Mouse (Mus musculus) ES-Bruce4 (cell line): ENCODE data around the gene Rxfp4. TPM values are rescaled to one million over a fixed set of nuclear protein-coding genes. Genes with fewer than 3 reads are reported as not detected.

Experiments used
- H3K27ac ChIP-seq: 2 replicates; pipeline ENCODE4 v1.5.1; 2012; ENCODE audit warnings: low read length, inconsistent platforms; ENCODE audit not compliant: insufficient read depth
- H3K27me3 ChIP-seq: 2 replicates; pipeline ENCODE4 v1.6.1; 2012; ENCODE audit warnings: mild to moderate bottlenecking, low read length, inconsistent platforms; ENCODE audit not compliant: control insufficient read depth, poor library complexity, insufficient read depth, severe bottlenecking
- H3K36me3 ChIP-seq: 2 replicates; pipeline ENCODE4 v1.6.1; 2012; ENCODE audit warnings: inconsistent platforms, mild to moderate bottlenecking, low read length, moderate library complexity; ENCODE audit not compliant: control insufficient read depth, poor library complexity, insufficient read depth, severe bottlenecking
- H3K4me1 ChIP-seq: one replicate; pipeline ENCODE4 v1.8.1; 2011; ENCODE audit warnings: low read length; ENCODE audit not compliant: control insufficient read depth, insufficient read depth
- H3K4me3 ChIP-seq: 2 replicates; pipeline ENCODE4 v1.5.1; 2011; ENCODE audit warnings: low read depth, mild to moderate bottlenecking, low read length
- H3K9ac ChIP-seq: 2 replicates; pipeline ENCODE4 v1.6.1; 2012; ENCODE audit warnings: low read depth, mild to moderate bottlenecking, inconsistent platforms; ENCODE audit not compliant: poor library complexity, severe bottlenecking
- H3K9me3 ChIP-seq: replicated peaks from 2 replicates; pipeline ENCODE4 v1.6.1; 2012; ENCODE audit warnings: mild to moderate bottlenecking, low read length, inconsistent platforms; ENCODE audit not compliant: control insufficient read depth, poor library complexity, insufficient read depth, severe bottlenecking
- CTCF ChIP-seq: IDR thresholded peaks from one replicate; pipeline ENCODE4 v1.8.1; 2011; ENCODE audit warnings: low read depth, low read length
- EP300 ChIP-seq: IDR thresholded peaks from 2 replicates; pipeline ENCODE4 v1.6.1; 2011; ENCODE audit warnings: low read depth, low read length; ENCODE audit not compliant: insufficient read depth
- POLR2A ChIP-seq: IDR thresholded peaks from one replicate; pipeline ENCODE4 v1.8.1; 2011; ENCODE audit warnings: low read length; ENCODE audit not compliant: insufficient read depth
- polyA plus RNA-seq: library from polyadenylated mRNA; stranded (reverse); fragments of >200 nt; gene quantifications from 2 replicates; pipeline ENCODE4 v1.2.4, GENCODE M21; 2011; ENCODE audit warnings: low read depth; ENCODE audit not compliant: missing spikeins, insufficient read depth, insufficient read length

The Rxfp4 gene
- polyA plus RNA-seq, 1 experiment = not detected

GRCm38 (mm10) chr3:88654621-88655020 lies 1.7 kb upstream of the Rxfp4 start:
- no peaks in the 10 kb centered on the region for H3K36me3 ChIP-seq
- no peak for TF ChIP-seq POLR2A
- TF ChIP-seq EP300 = no peak
- no peak for TF ChIP-seq CTCF
- no peaks in the 10 kb centered on the region for H3K9me3 ChIP-seq

DNA sequence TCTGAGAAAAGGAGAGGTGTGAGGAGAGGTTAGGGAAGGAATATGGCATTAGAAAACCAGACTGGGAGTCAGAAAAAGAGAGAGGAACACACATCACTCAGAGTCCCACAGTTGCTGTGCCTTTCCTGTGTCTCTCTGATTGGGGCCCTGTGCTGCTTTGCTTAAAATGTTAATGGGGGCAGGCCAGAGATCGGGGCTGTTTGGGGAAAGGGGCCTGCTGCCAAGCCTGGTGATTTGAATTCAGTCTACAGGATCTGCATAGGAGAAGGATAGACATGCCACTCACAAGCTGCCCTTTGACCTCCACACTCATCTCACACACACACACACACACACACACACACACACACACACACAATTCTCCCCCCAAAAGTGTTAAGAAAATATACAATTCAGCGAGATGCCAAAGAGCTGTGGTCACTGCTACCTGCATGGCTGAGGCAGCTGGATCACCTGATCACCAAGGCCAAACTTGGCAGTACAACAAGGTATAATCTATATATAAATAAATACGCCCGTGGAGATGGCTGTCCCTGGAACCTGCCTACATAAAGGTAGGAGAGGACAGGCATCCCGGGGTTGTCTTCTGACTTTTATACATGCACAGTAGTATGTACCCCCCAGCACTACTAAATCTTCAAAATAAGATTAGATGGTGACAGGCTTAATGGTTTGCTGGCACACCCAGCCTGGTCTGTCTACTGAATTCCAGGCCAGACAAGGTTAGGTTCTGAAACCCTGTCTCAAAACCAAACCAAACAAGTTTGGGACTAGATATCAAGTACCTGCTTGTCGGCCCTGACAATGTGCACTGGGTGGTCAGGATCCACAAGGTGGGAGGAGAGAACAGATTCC lies 801 bp upstream of the Rxfp4 start:
- TF ChIP-seq POLR2A (no peak), EP300 (no peak), CTCF (no peak)
- Histone ChIP-seq H3K9ac (no peak overlapping the region), H3K9me3 (no peaks in the 10 kb centered on the region), H3K4me1 (peaks cover 3% of the 10 kb centered on the region), H3K27me3 (no peaks in the 10 kb centered on the region), H3K4me3 (no peak overlapping the region), H3K36me3 (no peaks in the 10 kb centered on the region), H3K27ac (no peak overlapping the region)

More at GRCm38 (mm10) chr3:88654621-88655020, 1.7 kb upstream of the Rxfp4 start:
- H3K4me1 ChIP-seq = peaks cover 3% of the 10 kb centered on the region
- H3K9ac ChIP-seq = no peak overlapping the region
- no peak overlapping the region for H3K27ac ChIP-seq
- H3K4me3 ChIP-seq = no peak overlapping the region
- no peaks in the 10 kb centered on the region for H3K27me3 ChIP-seq

- H3K27me3 ChIP-seq = no peaks in the 10 kb centered on the region
- H3K9ac ChIP-seq = no peak overlapping the region
- H3K4me3 ChIP-seq = no peak overlapping the region
- no peaks in the 10 kb centered on the region for H3K9me3 ChIP-seq
- H3K36me3 ChIP-seq = 0 out of 2 replicates have a peak, but pooled peaks cover 3% of the 10 kb centered on the region
- no peak for TF ChIP-seq CTCF
- TF ChIP-seq POLR2A = no peak
- no peak for TF ChIP-seq EP300
- H3K27ac ChIP-seq = no peak overlapping the region
- H3K4me1 ChIP-seq = peaks cover 9% of the 10 kb centered on the region
Measured at GRCm38 (mm10) chr3:88651669-88652618, 998 bp downstream of the Rxfp4 start.

DNA sequence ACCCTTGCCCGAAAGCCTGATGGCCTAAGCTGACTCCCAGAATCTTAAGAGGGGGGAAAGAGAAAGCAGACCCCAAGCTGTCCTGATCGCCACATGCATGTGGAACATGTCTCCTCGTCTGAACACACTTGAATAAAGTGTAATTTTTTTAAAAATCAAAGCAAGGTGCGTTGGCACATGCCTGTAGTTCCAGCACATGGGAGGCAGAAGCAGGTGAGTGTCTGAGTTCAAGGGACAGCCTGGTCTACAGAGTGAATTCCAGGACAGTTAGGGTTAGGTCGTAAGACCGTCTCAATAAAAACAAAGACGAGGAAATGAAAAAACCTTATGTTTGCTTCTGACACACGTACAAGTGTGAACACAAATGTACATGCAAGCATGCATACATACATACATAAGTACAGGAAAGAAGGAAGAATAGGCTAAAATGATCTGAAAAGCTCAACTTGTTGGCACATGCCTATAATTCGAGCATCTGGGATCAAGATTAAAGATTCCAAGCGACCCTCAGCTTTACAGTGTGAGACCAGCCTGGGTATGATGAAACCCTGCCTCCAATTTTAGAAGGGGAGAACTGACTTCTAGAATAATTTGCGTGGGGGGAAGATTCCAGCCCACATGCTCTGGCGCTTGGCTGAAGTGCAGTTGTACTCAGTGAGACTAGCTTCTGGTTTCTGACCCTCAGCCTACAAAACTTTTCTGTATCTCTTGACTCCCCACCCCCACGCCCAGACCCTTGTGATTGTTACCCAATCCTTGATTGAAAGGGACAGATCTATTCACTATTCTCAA lies 2.0 kb downstream of the Rxfp4 start:
- no peak overlapping the region for H3K27ac ChIP-seq
- peaks cover 11% of the 10 kb centered on the region for H3K4me1 ChIP-seq
- H3K4me3 ChIP-seq = no peak overlapping the region
- no peak overlapping the region for H3K9ac ChIP-seq
- TF ChIP-seq CTCF = no peak
- TF ChIP-seq POLR2A = no peak
- no peak for TF ChIP-seq EP300
- H3K9me3 ChIP-seq = no peaks in the 10 kb centered on the region
- H3K36me3 ChIP-seq = 0 out of 2 replicates have a peak, but pooled peaks cover 5% of the 10 kb centered on the region
- H3K27me3 ChIP-seq = no peaks in the 10 kb centered on the region

GRCm38 (mm10) chr3:88649967-88650366 lies 3.0 kb downstream of the Rxfp4 start:
- Histone ChIP-seq H3K36me3 (0 out of 2 replicates have a peak, but pooled peaks cover 5% of the 10 kb centered on the region), H3K4me1 (peaks cover 12% of the 10 kb centered on the region), H3K9me3 (no peaks in the 10 kb centered on the region), H3K27me3 (no peaks in the 10 kb centered on the region), H3K27ac (no peak overlapping the region), H3K9ac (no peak overlapping the region), H3K4me3 (no peak overlapping the region)
- no peak for TF ChIP-seq CTCF
- no peak for TF ChIP-seq POLR2A
